Mouse (Mus musculus) MN1 (cell line): ENCODE data around the gene Slc22a7.

Source experiments
- DNase-seq: peaks from one replicate; pipeline ENCODE4 v3.0.0-alpha.2; 2016; ENCODE audit warnings: low spot score

Gene Slc22a7

GRCm38 (mm10) chr17:46438298-46438873, at the start of gene Slc22a7:
Slc22a7 (minus strand) TSS chr17:46438457.
- DNase-seq = no peak

GRCm38 (mm10) chr17:46487431-46487830, 49.2 kb upstream of the Slc22a7 start, which contains the start of gene Ttbk1:
Ttbk1 (minus strand) TSS chr17:46487675.
- peak; percentile 78 for DNase-seq

- DNase-seq = peak; percentile 45
These were observed 48.7 kb upstream of the Slc22a7 start for GRCm38 (mm10) chr17:46486995-46487394.

- no peak for DNase-seq
These were observed 46.2 kb upstream of the Slc22a7 start for GRCm38 (mm10) chr17:46484461-46484875.

- DNase-seq = no peak
These were observed 45.8 kb upstream of the Slc22a7 start for GRCm38 (mm10) chr17:46484021-46484431.

GRCm38 (mm10) chr17:46483561-46484001, 45.3 kb upstream of the Slc22a7 start:
- no peak for DNase-seq

- DNase-seq = no peak
These were observed 39.0 kb upstream of the Slc22a7 start for GRCm38 (mm10) chr17:46477286-46477685.

- no peak for DNase-seq
These were observed 38.3 kb upstream of the Slc22a7 start for GRCm38 (mm10) chr17:46476601-46477000.

GRCm38 (mm10) chr17:46467830-46468229, 29.6 kb upstream of the Slc22a7 start:
- no peak for DNase-seq

- no peak for DNase-seq
These were observed 24.0 kb upstream of the Slc22a7 start for GRCm38 (mm10) chr17:46462226-46462625.

- no peak for DNase-seq
These were observed 23.1 kb upstream of the Slc22a7 start for GRCm38 (mm10) chr17:46461347-46461746.

- DNase-seq = no peak
These were observed 22.4 kb upstream of the Slc22a7 start for GRCm38 (mm10) chr17:46460673-46461072.

GRCm38 (mm10) chr17:46458439-46458838, 20.2 kb upstream of the Slc22a7 start:
- no peak for DNase-seq

- no peak for DNase-seq
These were observed 19.5 kb upstream of the Slc22a7 start for GRCm38 (mm10) chr17:46457791-46458190.

GRCm38 (mm10) chr17:46455110-46455691, 16.9 kb upstream of the Slc22a7 start:
- DNase-seq = no peak

GRCm38 (mm10) chr17:46454539-46454938, 16.3 kb upstream of the Slc22a7 start:
- DNase-seq = no peak

- DNase-seq = no peak
These were observed 15.7 kb upstream of the Slc22a7 start for GRCm38 (mm10) chr17:46453970-46454411.

- no peak for DNase-seq
These were observed 15.2 kb upstream of the Slc22a7 start for GRCm38 (mm10) chr17:46453302-46453948.

- no peak for DNase-seq
These were observed 14.4 kb upstream of the Slc22a7 start for GRCm38 (mm10) chr17:46452683-46453082.

GRCm38 (mm10) chr17:46446264-46446663, 8.0 kb upstream of the Slc22a7 start:
- DNase-seq = no peak

GRCm38 (mm10) chr17:46444839-46445579, 6.8 kb upstream of the Slc22a7 start:
- DNase-seq = no peak

- DNase-seq = no peak
These were observed 919 bp upstream of the Slc22a7 start for GRCm38 (mm10) chr17:46439176-46439575.
